In the genomic region with DNA sequence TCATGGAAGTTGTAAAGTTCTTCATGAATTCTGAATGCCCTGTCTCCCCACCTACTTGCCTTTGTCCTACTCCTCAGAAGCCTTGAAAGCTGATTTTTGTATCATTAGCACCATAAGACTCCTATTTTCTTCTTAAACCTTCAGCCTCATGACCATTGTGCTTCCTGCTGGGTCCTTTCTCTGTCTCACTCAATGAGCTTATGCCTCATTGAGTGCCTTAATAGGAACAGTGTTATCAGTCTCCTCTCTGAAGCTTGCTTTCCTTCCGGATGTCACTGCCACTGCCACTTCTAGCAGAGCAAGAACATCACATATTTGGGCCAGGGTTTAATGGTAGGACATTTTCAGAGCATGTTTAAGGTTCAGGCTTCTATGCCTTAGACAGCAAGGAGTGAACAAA, we compare ENCODE assay signal across 15 mouse cellular contexts.
"Had no signal": no experiment of that assay in that cellular context is flagged by ENCODE, and none has a peak within 500 bp of the region (broad histone marks: within the 10 kb centered on the region; RNA-seq: fewer than 3 reads in every experiment).

No protein-coding gene starts in this region.

- DNase-seq: heart, postnatal 10 days; heart, postnatal 14 days; heart, postnatal 36 days; heart, postnatal 4 days; kidney, adult 11 months; kidney, adult 18-20 months; kidney, adult 2 months; kidney, adult 8-10 months; kidney, adult 9 months; kidney, postnatal 10 days; kidney, postnatal 14 days; kidney, postnatal 25 days; kidney, postnatal 4 days; layer of hippocampus, adult 9-11 months; layer of hippocampus, postnatal 36 days had no signal
